Mouse (Mus musculus): ENCODE measurements around the gene Ssr3. TPM values are rescaled to one million over a fixed set of nuclear protein-coding genes. Genes with fewer than 3 reads are reported as not detected.
A peak's percentile ranks its signal among the peaks of the same experiment; 100 is the strongest.

Gene Ssr3
- polyA plus RNA-seq (2015; fragmentation: Nextera tagmentation; extraction: Ambion mirVana), result 144 and 162 TPM in 2 replicates

GRCm38 (mm10) chr3:65392421-65392817, at the start of gene Ssr3:
Gene Ssr3, minus strand, starts transcription at chr3:65392623.
- H3K9me3 ChIP-seq (replicated peaks), result no peaks in the 10 kb centered on the region
- WGBS, result under 1% methylated on average over 36 of the region's 36 CpGs
- ATAC-seq (ENCODE audit: low FRiP score), result peak; percentile 100
- no peaks in the 10 kb centered on the region for H3K27me3 ChIP-seq (replicated peaks)
- H3K9ac ChIP-seq (replicated peaks), result peak within 1 kb of the TSS; percentile 89
- peak within 1 kb of the TSS; percentile 93 for H3K27ac ChIP-seq (replicated peaks)
- peaks cover 20% of the 10 kb centered on the region for H3K36me3 ChIP-seq
- H3K4me3 ChIP-seq (replicated peaks), result peak within 1 kb of the TSS; percentile 79
- H3K4me2 ChIP-seq, result peak within 1 kb of the TSS; percentile 71
- peaks cover 14% of the 10 kb centered on the region for H3K4me1 ChIP-seq

- Histone ChIP-seq H3K27ac (replicated peaks) (peak overlapping the region; percentile 68), H3K9ac (replicated peaks) (no peak overlapping the region), H3K4me2 (peak overlapping the region; percentile 31), H3K4me1 (peaks cover 17% of the 10 kb centered on the region), H3K27me3 (replicated peaks) (no peaks in the 10 kb centered on the region), H3K36me3 (no peaks in the 10 kb centered on the region), H3K9me3 (replicated peaks) (no peaks in the 10 kb centered on the region), H3K4me3 (replicated peaks) (no peak overlapping the region)
- WGBS, result 28% methylated on average over 8 of the region's 8 CpGs
- peak; percentile 74; the same call in 1 of the 2 replicates for ATAC-seq (ENCODE audit: low FRiP score)
These were observed 49.2 kb upstream of the Ssr3 start for GRCm38 (mm10) chr3:65441586-65442111.

- H3K27me3 ChIP-seq (replicated peaks), result no peaks in the 10 kb centered on the region
- peaks cover 14% of the 10 kb centered on the region for H3K4me1 ChIP-seq
- no peak overlapping the region for H3K4me3 ChIP-seq (replicated peaks)
- no peak overlapping the region for H3K4me2 ChIP-seq
- ATAC-seq (ENCODE audit: low FRiP score), result no peak
- no peak overlapping the region for H3K27ac ChIP-seq (replicated peaks)
- WGBS, result 79% methylated on average over 7 of the region's 7 CpGs
- no peak overlapping the region for H3K9ac ChIP-seq (replicated peaks)
- H3K9me3 ChIP-seq (replicated peaks), result no peaks in the 10 kb centered on the region
- H3K36me3 ChIP-seq, result no peaks in the 10 kb centered on the region
These were observed 46.2 kb upstream of the Ssr3 start for GRCm38 (mm10) chr3:65438511-65439228.

- ATAC-seq (ENCODE audit: low FRiP score), result no peak
- Histone ChIP-seq H3K36me3 (no peaks in the 10 kb centered on the region), H3K9ac (replicated peaks) (no peak overlapping the region), H3K9me3 (replicated peaks) (no peaks in the 10 kb centered on the region), H3K4me3 (replicated peaks) (no peak overlapping the region), H3K27me3 (replicated peaks) (no peaks in the 10 kb centered on the region), H3K27ac (replicated peaks) (no peak overlapping the region), H3K4me2 (no peak overlapping the region), H3K4me1 (no peaks in the 10 kb centered on the region)
- 83% methylated on average over 2 of the region's 2 CpGs for WGBS
These were observed 43.4 kb upstream of the Ssr3 start for GRCm38 (mm10) chr3:65435812-65436211.

- Histone ChIP-seq H3K9ac (replicated peaks) (no peak overlapping the region), H3K4me3 (replicated peaks) (no peak overlapping the region), H3K27me3 (replicated peaks) (no peaks in the 10 kb centered on the region), H3K36me3 (no peaks in the 10 kb centered on the region), H3K9me3 (replicated peaks) (no peaks in the 10 kb centered on the region), H3K4me2 (no peak overlapping the region), H3K27ac (replicated peaks) (no peak overlapping the region), H3K4me1 (no peaks in the 10 kb centered on the region)
- ATAC-seq (ENCODE audit: low FRiP score), result no peak
- WGBS, result 90% methylated on average over 11 of the region's 11 CpGs
These were observed 42.7 kb upstream of the Ssr3 start for GRCm38 (mm10) chr3:65435101-65435571.

GRCm38 (mm10) chr3:65432236-65432635, 39.8 kb upstream of the Ssr3 start:
- Histone ChIP-seq H3K4me1 (no peaks in the 10 kb centered on the region), H3K9ac (replicated peaks) (no peak overlapping the region), H3K9me3 (replicated peaks) (no peaks in the 10 kb centered on the region), H3K36me3 (no peaks in the 10 kb centered on the region), H3K4me2 (no peak overlapping the region), H3K27me3 (replicated peaks) (no peaks in the 10 kb centered on the region), H3K27ac (replicated peaks) (no peak overlapping the region), H3K4me3 (replicated peaks) (no peak overlapping the region)
- 90% methylated on average over 5 of the region's 5 CpGs for WGBS
- ATAC-seq (ENCODE audit: low FRiP score), result no peak

GRCm38 (mm10) chr3:65419706-65420105, 27.3 kb upstream of the Ssr3 start:
- no peaks in the 10 kb centered on the region for H3K27me3 ChIP-seq (replicated peaks)
- no peaks in the 10 kb centered on the region for H3K9me3 ChIP-seq (replicated peaks)
- no peaks in the 10 kb centered on the region for H3K36me3 ChIP-seq
- no peak overlapping the region for H3K4me3 ChIP-seq (replicated peaks)
- no peak for ATAC-seq (ENCODE audit: low FRiP score)
- no peak overlapping the region for H3K9ac ChIP-seq (replicated peaks)
- no peak overlapping the region for H3K4me2 ChIP-seq
- no peaks in the 10 kb centered on the region for H3K4me1 ChIP-seq
- 90% methylated on average over 3 of the region's 3 CpGs for WGBS
- no peak overlapping the region for H3K27ac ChIP-seq (replicated peaks)

- no peak overlapping the region for H3K9ac ChIP-seq (replicated peaks)
- 80% methylated on average over 5 of the region's 5 CpGs for WGBS
- ATAC-seq (ENCODE audit: low FRiP score), result no peak
These were observed 25.6 kb upstream of the Ssr3 start for GRCm38 (mm10) chr3:65417913-65418594.

GRCm38 (mm10) chr3:65416571-65416970, 24.1 kb upstream of the Ssr3 start:
- H3K4me1 ChIP-seq, result no peaks in the 10 kb centered on the region
- H3K9ac ChIP-seq (replicated peaks), result no peak overlapping the region
- no peaks in the 10 kb centered on the region for H3K9me3 ChIP-seq (replicated peaks)
- H3K4me2 ChIP-seq, result no peak overlapping the region
- H3K4me3 ChIP-seq (replicated peaks), result no peak overlapping the region
- no peak overlapping the region for H3K27ac ChIP-seq (replicated peaks)
- no peaks in the 10 kb centered on the region for H3K36me3 ChIP-seq
- no peaks in the 10 kb centered on the region for H3K27me3 ChIP-seq (replicated peaks)
- ATAC-seq (ENCODE audit: low FRiP score), result no peak

More at GRCm38 (mm10) chr3:65417913-65418594, 25.6 kb upstream of the Ssr3 start:
- no peaks in the 10 kb centered on the region for H3K4me1 ChIP-seq
- no peaks in the 10 kb centered on the region for H3K9me3 ChIP-seq (replicated peaks)
- H3K27ac ChIP-seq (replicated peaks), result no peak overlapping the region
- no peak overlapping the region for H3K4me3 ChIP-seq (replicated peaks)
- no peak overlapping the region for H3K4me2 ChIP-seq
- H3K36me3 ChIP-seq, result no peaks in the 10 kb centered on the region
- no peaks in the 10 kb centered on the region for H3K27me3 ChIP-seq (replicated peaks)

- no peaks in the 10 kb centered on the region for H3K9me3 ChIP-seq (replicated peaks)
- no peaks in the 10 kb centered on the region for H3K4me1 ChIP-seq
- no peak overlapping the region for H3K27ac ChIP-seq (replicated peaks)
- H3K27me3 ChIP-seq (replicated peaks), result no peaks in the 10 kb centered on the region
- H3K4me2 ChIP-seq, result no peak overlapping the region
- ATAC-seq (ENCODE audit: low FRiP score), result no peak
- H3K36me3 ChIP-seq, result no peaks in the 10 kb centered on the region
- no peak overlapping the region for H3K9ac ChIP-seq (replicated peaks)
- no peak overlapping the region for H3K4me3 ChIP-seq (replicated peaks)
These were observed 15.5 kb upstream of the Ssr3 start for GRCm38 (mm10) chr3:65407891-65408290.

- Histone ChIP-seq H3K27ac (replicated peaks) (no peak overlapping the region), H3K4me2 (no peak overlapping the region), H3K36me3 (no peaks in the 10 kb centered on the region), H3K27me3 (replicated peaks) (no peaks in the 10 kb centered on the region), H3K4me3 (replicated peaks) (no peak overlapping the region), H3K4me1 (no peaks in the 10 kb centered on the region), H3K9me3 (replicated peaks) (no peaks in the 10 kb centered on the region), H3K9ac (replicated peaks) (no peak overlapping the region)
- WGBS, result 70% methylated on average over 4 of the region's 4 CpGs
- no peak for ATAC-seq (ENCODE audit: low FRiP score)
These were observed 13.4 kb upstream of the Ssr3 start for GRCm38 (mm10) chr3:65405781-65406180.

GRCm38 (mm10) chr3:65397566-65397965, 5.1 kb upstream of the Ssr3 start:
- Histone ChIP-seq H3K9me3 (replicated peaks) (no peaks in the 10 kb centered on the region), H3K4me2 (no peak overlapping the region), H3K27me3 (replicated peaks) (no peaks in the 10 kb centered on the region), H3K36me3 (no peaks in the 10 kb centered on the region), H3K27ac (replicated peaks) (no peak overlapping the region), H3K4me1 (0 out of 2 replicates have a peak, but pooled peaks cover 2% of the 10 kb centered on the region), H3K9ac (replicated peaks) (no peak overlapping the region), H3K4me3 (replicated peaks) (no peak overlapping the region)
- WGBS, result 93% methylated on average over 3 of the region's 3 CpGs
- ATAC-seq (ENCODE audit: low FRiP score), result no peak

Data from neural tube, embryonic 15.5 days (tissue).